Mouse (Mus musculus) olfactory bulb, adult 2 months (tissue): ENCODE results near the gene Prdm10.

Source experiments
- CTCF ChIP-seq: fragments of 200-500 bp; IDR thresholded peaks from 2 replicates; pipeline ENCODE4 v1.5.1; 2012; ENCODE audit warnings: low read depth, mild to moderate bottlenecking, low read length, moderate library complexity; ENCODE audit not compliant: insufficient read depth
- POLR2A ChIP-seq: fragments of 200-500 bp; IDR thresholded peaks from 2 replicates; pipeline ENCODE4 v1.6.1; 2012; ENCODE audit warnings: mild to moderate bottlenecking, low read depth, low read length, moderate library complexity; ENCODE audit not compliant: insufficient read depth

- TF ChIP-seq CTCF (no peak), POLR2A (no peak)
Measured at GRCm38 (mm10) chr9:31293208-31293607, 12.9 kb downstream of the Prdm10 start.
